Mouse (Mus musculus): ENCODE data around the gene Mthfs.

GRCm38 (mm10) chr9:89267572-89267971 lies 57.1 kb downstream of the Mthfs start:
- TF ChIP-seq CTCF (IDR thresholded peaks at IDR 0.05; ENCODE audit: control insufficient read depth, insufficient read depth, insufficient replicate concordance, low read depth, low read length) (no peak), POLR2A (IDR thresholded peaks at IDR 0.05; ENCODE audit: control insufficient read depth, low read depth, low read length) (no peak)

Data from testis, adult 2 months (tissue).